Mouse (Mus musculus): ENCODE results near the gene Rbmy.
"Not testable (repeated sequence)": the region's sequence is repeated elsewhere in the genome, so short reads cannot be mapped to it uniquely, and the experiment has no call there.

The Rbmy gene

GRCm38 (mm10) chrY:2830380-2830779 is at the start of gene Rbmy, which contains the start of gene Gm10256:
TSS of gene Rbmy (plus strand) at chrY:2830680.
TSS of gene Gm10256 (plus strand) at chrY:2830699.
- not testable (repeated sequence) for DNase-seq (ENCODE audit: low read depth, low spot score)

GRCm38 (mm10) chrY:2796105-2796504 is 34.4 kb upstream of the Rbmy start, which contains the start of gene Gm4064:
TSS of gene Gm4064 (minus strand) at chrY:2796205.
- not testable (repeated sequence) for DNase-seq (ENCODE audit: low read depth, low spot score)
